Mouse (Mus musculus): ENCODE results near the gene Nr6a1.

DNA sequence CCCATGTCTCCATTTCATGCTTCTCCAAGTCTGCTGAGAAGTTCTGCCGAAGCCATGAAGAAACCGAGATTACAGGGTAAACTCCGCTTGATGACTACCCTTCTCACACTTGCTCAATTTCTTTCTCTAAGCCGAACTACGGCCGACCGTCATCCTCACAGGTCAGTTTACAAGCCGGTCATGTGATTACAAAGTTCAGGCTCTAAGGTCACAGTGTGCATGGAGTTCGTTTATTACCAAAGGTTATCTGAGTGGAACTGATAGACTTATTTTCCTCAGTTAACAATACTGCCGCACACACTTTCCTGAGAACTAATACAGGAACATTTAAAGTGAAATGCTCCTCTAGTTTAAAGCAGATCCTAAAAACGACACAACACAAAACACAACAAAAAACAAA lies 143.1 kb downstream of the Nr6a1 start:
- no peak for TF ChIP-seq CTCF (IDR thresholded peaks at IDR 0.05; ENCODE audit: low read depth, low read length)
- TF ChIP-seq POLR2A (IDR thresholded peaks at IDR 0.05; ENCODE audit: extremely low read depth, insufficient read depth, low read length) = no peak
